Mouse (Mus musculus) neural tube, embryonic 14.5 days (tissue): ENCODE results near the gene Pcsk6. TPM values are rescaled to one million over a fixed set of nuclear protein-coding genes. Genes with fewer than 3 reads are reported as not detected.

ENCODE experiments used
- ATAC-seq: fragments of 200-750 bp; cut with Nextera tagmentation; 2 replicates; pipeline ENCODE4 v1.8.0; 2017; ENCODE audit warnings: low read depth, mild to moderate bottlenecking, moderate TSS enrichment, moderate library complexity
- H3K27ac ChIP-seq: fragments of 300-500 bp; sonication (generic); 2 replicates; pipeline ENCODE4 v1.5.1; 2014; ENCODE audit warnings: low read depth, mild to moderate bottlenecking, control low read depth, low read length, moderate library complexity, mixed read lengths
- H3K27me3 ChIP-seq: fragments of 300-500 bp; sonication (generic); 2 replicates; pipeline ENCODE4 v1.6.1; 2014; ENCODE audit warnings: low read length; ENCODE audit not compliant: control insufficient read depth, insufficient read depth
- H3K36me3 ChIP-seq: fragments of 300-500 bp; sonication (generic); 2 replicates; pipeline ENCODE4 v1.6.1; 2014; ENCODE audit warnings: low read length, mixed read lengths; ENCODE audit not compliant: control insufficient read depth, insufficient read depth
- H3K4me1 ChIP-seq: fragments of 300-500 bp; sonication (generic); 2 replicates; pipeline ENCODE4 v1.6.1; 2014; ENCODE audit warnings: low read length; ENCODE audit not compliant: control insufficient read depth, insufficient read depth
- H3K4me2 ChIP-seq: fragments of 300-500 bp; sonication (generic); 2 replicates; pipeline ENCODE4 v1.6.1; 2014; ENCODE audit warnings: mild to moderate bottlenecking, low read depth, low read length, control low read depth
- H3K4me3 ChIP-seq: fragments of 300-500 bp; sonication (generic); 2 replicates; pipeline ENCODE4 v1.5.1; 2014; ENCODE audit warnings: low read depth, low read length, control low read depth, mixed read lengths
- H3K9ac ChIP-seq: fragments of 300-500 bp; sonication (generic); replicated peaks from 2 replicates; pipeline ENCODE4 v1.6.1; 2014; ENCODE audit warnings: low read depth, mild to moderate bottlenecking, control low read depth, low read length, mixed read lengths
- H3K9me3 ChIP-seq: fragments of 300-500 bp; sonication (generic); 2 replicates; pipeline ENCODE4 v1.6.1; 2016; ENCODE audit warnings: low read length; ENCODE audit not compliant: control insufficient read depth
- WGBS: fragments of 180-500 bp; shearing (Covaris S2); extraction: QIAGEN DNeasy Blood & Tissue Kit; methylation state at CpG from one replicate; pipeline ENCODE4 v1.1.7; 2014; 5-methylcytosine and 5-hydroxymethylcytosine counted together
- polyA plus RNA-seq: library from polyadenylated mRNA; unstranded; fragments of >200 nt; fragmentation: Nextera tagmentation; extraction: Ambion mirVana; gene quantifications from 2 replicates; pipeline ENCODE4 v1.2.1, GENCODE M21; 2014

Pcsk6 gene
- polyA plus RNA-seq, 1 experiment from 2014 or later = 2.6 TPM

DNA sequence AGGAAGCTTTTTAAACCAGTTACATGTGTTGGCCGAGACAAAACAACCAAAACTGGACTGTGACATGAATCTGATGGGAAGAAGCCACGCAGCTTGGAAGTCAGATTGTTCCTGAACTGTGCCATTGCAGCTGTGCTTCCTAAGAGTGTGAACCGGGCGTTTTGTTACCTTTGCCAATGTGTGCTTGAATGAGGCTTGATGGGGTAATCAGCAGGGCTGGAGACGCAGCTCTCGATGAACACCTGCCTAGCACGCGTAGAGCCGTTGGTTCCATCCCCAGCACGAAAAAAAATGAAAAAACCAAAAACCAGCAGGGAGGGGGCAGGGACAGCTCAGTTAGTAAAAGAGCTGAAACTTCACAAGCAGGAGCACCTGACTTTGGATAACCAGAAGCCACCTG lies 109.8 kb downstream of the Pcsk6 start:
- no peak overlapping the region for H3K4me3 ChIP-seq

DNA sequence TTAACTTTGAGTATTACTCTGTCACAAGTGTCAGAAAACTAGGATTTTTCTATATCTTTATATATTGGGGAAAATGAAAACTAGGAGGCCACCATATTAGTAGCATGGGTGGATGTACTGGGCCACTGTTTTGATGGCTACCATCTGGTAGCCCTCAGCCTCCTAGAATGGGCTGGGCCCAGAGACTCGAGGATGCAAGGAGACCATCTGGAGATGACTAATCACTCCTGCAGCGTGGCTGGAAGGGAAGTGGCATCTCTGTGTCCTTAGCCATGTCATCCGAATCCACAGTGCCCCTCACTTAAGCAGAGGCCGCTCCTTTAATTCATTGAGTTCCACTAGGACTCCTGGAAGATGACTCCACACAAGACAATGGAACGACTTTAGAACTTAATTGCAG lies 115.8 kb downstream of the Pcsk6 start:
- H3K4me3 ChIP-seq = no peak overlapping the region
- H3K27ac ChIP-seq = no peak overlapping the region
- H3K4me1 ChIP-seq = no peaks in the 10 kb centered on the region
- no peak overlapping the region for H3K9ac ChIP-seq
- WGBS = 74% methylated on average over 5 of the region's 5 CpGs
- no peaks in the 10 kb centered on the region for H3K36me3 ChIP-seq
- no peaks in the 10 kb centered on the region for H3K9me3 ChIP-seq
- H3K27me3 ChIP-seq = no peaks in the 10 kb centered on the region
- no peak for ATAC-seq
- no peak overlapping the region for H3K4me2 ChIP-seq

More for the DNA sequence above, 109.8 kb downstream of the Pcsk6 start:
- Histone ChIP-seq H3K9ac (no peak overlapping the region), H3K9me3 (no peaks in the 10 kb centered on the region), H3K36me3 (no peaks in the 10 kb centered on the region), H3K4me2 (no peak overlapping the region), H3K4me1 (no peaks in the 10 kb centered on the region), H3K27ac (no peak overlapping the region), H3K27me3 (no peaks in the 10 kb centered on the region)
- ATAC-seq = no peak
- 85% methylated on average over 10 of the region's 10 CpGs for WGBS

GRCm38 (mm10) chr7:65977977-65978376 lies 116.4 kb downstream of the Pcsk6 start:
- H3K4me3 ChIP-seq = no peak overlapping the region
- H3K36me3 ChIP-seq = no peaks in the 10 kb centered on the region
- no peak overlapping the region for H3K9ac ChIP-seq
- no peaks in the 10 kb centered on the region for H3K27me3 ChIP-seq
- H3K9me3 ChIP-seq = no peaks in the 10 kb centered on the region
- WGBS = 76% methylated on average over 11 of the region's 11 CpGs
- no peaks in the 10 kb centered on the region for H3K4me1 ChIP-seq
- no peak overlapping the region for H3K27ac ChIP-seq
- H3K4me2 ChIP-seq = no peak overlapping the region
- ATAC-seq = no peak

- 85% methylated on average over 11 of the region's 11 CpGs for WGBS
- Histone ChIP-seq H3K9me3 (no peaks in the 10 kb centered on the region), H3K9ac (no peak overlapping the region), H3K4me1 (no peaks in the 10 kb centered on the region), H3K4me2 (no peak overlapping the region), H3K4me3 (no peak overlapping the region), H3K36me3 (no peaks in the 10 kb centered on the region), H3K27ac (no peak overlapping the region), H3K27me3 (no peaks in the 10 kb centered on the region)
- no peak for ATAC-seq
Observed at GRCm38 (mm10) chr7:65978996-65979823, 117.7 kb downstream of the Pcsk6 start.

GRCm38 (mm10) chr7:65980000-65980399 lies 118.5 kb downstream of the Pcsk6 start:
- Histone ChIP-seq H3K9me3 (no peaks in the 10 kb centered on the region), H3K27me3 (no peaks in the 10 kb centered on the region), H3K4me1 (no peaks in the 10 kb centered on the region), H3K9ac (no peak overlapping the region), H3K36me3 (no peaks in the 10 kb centered on the region), H3K4me2 (no peak overlapping the region), H3K27ac (no peak overlapping the region), H3K4me3 (no peak overlapping the region)
- WGBS = 93% methylated on average over 9 of the region's 9 CpGs
- no peak for ATAC-seq

- 74% methylated on average over 3 of the region's 3 CpGs for WGBS
- no peak for ATAC-seq
- no peak overlapping the region for H3K9ac ChIP-seq
Observed at GRCm38 (mm10) chr7:65982057-65982456, 120.5 kb downstream of the Pcsk6 start.

DNA sequence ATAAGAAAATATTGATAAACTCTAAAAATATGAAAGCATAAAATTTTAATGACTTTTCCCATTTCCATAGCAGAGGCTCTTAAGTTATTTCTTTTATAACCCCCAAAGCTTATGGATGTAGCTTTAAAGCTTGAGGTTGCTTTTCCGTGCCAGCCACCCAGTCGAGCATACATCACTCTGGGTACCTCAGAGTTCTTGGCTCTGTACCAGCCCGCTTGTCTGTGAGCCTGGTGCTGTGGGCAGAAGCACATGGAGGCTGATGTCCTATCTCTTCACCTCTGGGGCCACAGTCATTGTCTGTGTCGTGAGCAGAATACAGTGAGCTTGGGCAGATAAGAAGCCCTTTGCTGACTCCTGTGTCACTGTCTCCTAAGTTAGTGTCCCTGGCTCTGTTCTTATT lies 126.7 kb downstream of the Pcsk6 start:
- Histone ChIP-seq H3K36me3 (no peaks in the 10 kb centered on the region), H3K4me3 (no peak overlapping the region), H3K9me3 (no peaks in the 10 kb centered on the region), H3K27me3 (no peaks in the 10 kb centered on the region), H3K4me1 (no peaks in the 10 kb centered on the region), H3K4me2 (no peak overlapping the region), H3K27ac (no peak overlapping the region), H3K9ac (no peak overlapping the region)
- whole genome bisulfite sequencing = 90% methylated on average over 4 of the region's 4 CpGs
- no peak for ATAC-seq

More at GRCm38 (mm10) chr7:65982057-65982456, 120.5 kb downstream of the Pcsk6 start:
- Histone ChIP-seq H3K27ac (no peak overlapping the region), H3K36me3 (no peaks in the 10 kb centered on the region), H3K4me2 (no peak overlapping the region), H3K9me3 (no peaks in the 10 kb centered on the region), H3K4me1 (no peaks in the 10 kb centered on the region), H3K4me3 (no peak overlapping the region), H3K27me3 (no peaks in the 10 kb centered on the region)

DNA sequence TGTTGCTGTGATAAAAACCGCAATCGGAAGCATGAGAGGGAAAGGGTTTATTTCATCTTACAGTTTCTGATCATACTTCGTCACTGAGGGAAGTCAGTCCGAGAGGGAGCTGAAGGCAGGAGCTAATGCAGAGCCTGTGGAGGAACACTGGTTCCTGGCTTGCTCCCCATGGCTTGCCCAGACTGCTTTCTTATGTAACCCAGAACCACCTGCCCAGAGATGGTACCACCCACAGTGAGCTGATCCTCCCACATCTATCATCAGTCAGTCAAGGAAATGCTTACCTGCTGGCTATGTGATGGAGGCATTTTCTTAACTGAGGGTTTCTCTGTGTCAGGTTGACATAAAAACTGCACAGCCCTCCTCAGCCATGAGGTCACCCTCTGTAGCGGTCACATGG lies 127.2 kb downstream of the Pcsk6 start:
- no peak overlapping the region for H3K9ac ChIP-seq
- ATAC-seq = no peak
- 98% methylated on average over 5 of the region's 5 CpGs for WGBS

DNA sequence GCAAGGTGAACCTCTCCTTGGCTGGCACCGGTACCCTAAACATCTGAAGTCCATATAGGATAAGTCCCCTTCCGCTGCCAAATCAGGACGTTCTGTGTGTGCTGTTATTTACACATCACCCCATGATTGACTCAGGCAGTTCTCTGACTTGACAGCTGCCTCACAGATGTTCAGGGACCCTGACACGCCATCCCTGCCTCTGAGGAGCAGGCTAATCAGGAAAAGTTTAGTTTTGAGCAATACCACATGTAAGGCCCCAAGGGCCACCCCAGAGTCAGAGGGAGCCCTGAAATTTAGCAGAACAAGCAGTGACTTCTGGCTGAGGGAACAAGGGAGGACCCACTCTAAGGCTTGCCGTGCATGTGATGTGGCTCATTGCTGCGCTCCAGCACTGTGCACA lies 130.8 kb downstream of the Pcsk6 start:
- Histone ChIP-seq H3K9ac (no peak overlapping the region), H3K4me1 (no peaks in the 10 kb centered on the region), H3K4me3 (no peak overlapping the region), H3K4me2 (no peak overlapping the region), H3K27me3 (no peaks in the 10 kb centered on the region), H3K36me3 (no peaks in the 10 kb centered on the region), H3K27ac (no peak overlapping the region), H3K9me3 (no peaks in the 10 kb centered on the region)
- WGBS = 80% methylated on average over 6 of the region's 6 CpGs
- ATAC-seq = no peak

More for the DNA sequence above, 127.2 kb downstream of the Pcsk6 start:
- Histone ChIP-seq H3K4me1 (no peaks in the 10 kb centered on the region), H3K27ac (no peak overlapping the region), H3K4me3 (no peak overlapping the region), H3K36me3 (no peaks in the 10 kb centered on the region), H3K4me2 (no peak overlapping the region), H3K9me3 (no peaks in the 10 kb centered on the region), H3K27me3 (no peaks in the 10 kb centered on the region)
